Mouse (Mus musculus) adrenal gland, adult 8-10 months (tissue): Measurements from ENCODE around the gene Tnks1bp1. TPM values are rescaled to one million over a fixed set of nuclear protein-coding genes. Genes with fewer than 3 reads are reported as not detected.

ENCODE experiments used
- DNase-seq: peaks from one replicate; pipeline ENCODE4 v3.0.0; 2022
- total RNA-seq, 4 experiments: library from RNA; stranded (reverse); gene quantifications; 2 replicates each; pipeline ENCODE4 v1.2.4; 2022

Gene Tnks1bp1
- 100 to 1,000 TPM; 103 to 135 (median 120) TPM for total RNA-seq

GRCm38 (mm10) chr2:85047596-85048167 lies at the start of gene Tnks1bp1:
Gene Tnks1bp1 (plus strand): TSS chr2:85048022.
- peak; percentile 99 for DNase-seq

- no peak for DNase-seq
Measured at GRCm38 (mm10) chr2:84999486-85000181, 48.2 kb upstream of the Tnks1bp1 start.

GRCm38 (mm10) chr2:85001497-85001896 lies 46.3 kb upstream of the Tnks1bp1 start:
- no peak for DNase-seq

- no peak for DNase-seq
Measured at GRCm38 (mm10) chr2:85002575-85002974, 45.2 kb upstream of the Tnks1bp1 start.

- DNase-seq: no peak
Measured at GRCm38 (mm10) chr2:85004341-85004740, 43.5 kb upstream of the Tnks1bp1 start.

GRCm38 (mm10) chr2:85006600-85006999 lies 41.2 kb upstream of the Tnks1bp1 start:
- DNase-seq: no peak

GRCm38 (mm10) chr2:85007729-85008128 lies 40.1 kb upstream of the Tnks1bp1 start:
- DNase-seq: no peak

GRCm38 (mm10) chr2:85009212-85009611 lies 38.6 kb upstream of the Tnks1bp1 start:
- DNase-seq: no peak

- no peak for DNase-seq
Measured at GRCm38 (mm10) chr2:85011906-85012604, 35.8 kb upstream of the Tnks1bp1 start.

GRCm38 (mm10) chr2:85012679-85013078 lies 35.1 kb upstream of the Tnks1bp1 start:
- no peak for DNase-seq

GRCm38 (mm10) chr2:85013826-85014587 lies 33.8 kb upstream of the Tnks1bp1 start:
- no peak for DNase-seq

- DNase-seq: no peak
Measured at GRCm38 (mm10) chr2:85014588-85014982, 33.2 kb upstream of the Tnks1bp1 start.

- no peak for DNase-seq
Measured at GRCm38 (mm10) chr2:85022043-85022442, 25.8 kb upstream of the Tnks1bp1 start.

- no peak for DNase-seq
Measured at GRCm38 (mm10) chr2:85026178-85026577, 21.6 kb upstream of the Tnks1bp1 start.

GRCm38 (mm10) chr2:85027281-85027680 lies 20.5 kb upstream of the Tnks1bp1 start:
- no peak for DNase-seq

- no peak for DNase-seq
Measured at GRCm38 (mm10) chr2:85029897-85030296, 17.9 kb upstream of the Tnks1bp1 start.

GRCm38 (mm10) chr2:85030989-85031388 lies 16.8 kb upstream of the Tnks1bp1 start:
- no peak for DNase-seq

- no peak for DNase-seq
Measured at GRCm38 (mm10) chr2:85033121-85033520, 14.7 kb upstream of the Tnks1bp1 start.

GRCm38 (mm10) chr2:85034169-85034568 lies 13.7 kb upstream of the Tnks1bp1 start:
- no peak for DNase-seq

GRCm38 (mm10) chr2:85036507-85037046 lies 11.2 kb upstream of the Tnks1bp1 start:
- no peak for DNase-seq

- peak; percentile 84 for DNase-seq
Measured at GRCm38 (mm10) chr2:85037047-85038026, 10.5 kb upstream of the Tnks1bp1 start, which contains the start of the genes Ssrp1 and P2rx3. Gene Ssrp1 (plus strand): TSS chr2:85037234. Gene P2rx3 (minus strand): TSS chr2:85037462.
